Mouse (Mus musculus) 416B (cell line): ENCODE results near the gene Akap13.

ENCODE experiments used
- DNase-seq: peaks from one replicate; pipeline ENCODE4 v3.0.0; 2011; ENCODE audit warnings: low read depth

Gene Akap13

GRCm38 (mm10) chr7:75455223-75456151 lies at the start of gene Akap13:
Akap13 (plus strand) TSS chr7:75455534.
- peak; percentile 98 for DNase-seq

- no peak for DNase-seq
Measured at GRCm38 (mm10) chr7:75410641-75411040, 44.7 kb upstream of the Akap13 start.

GRCm38 (mm10) chr7:75411226-75411625 lies 44.1 kb upstream of the Akap13 start:
- DNase-seq: no peak

GRCm38 (mm10) chr7:75412011-75412510 lies 43.3 kb upstream of the Akap13 start:
- no peak for DNase-seq

GRCm38 (mm10) chr7:75412568-75412967 lies 42.8 kb upstream of the Akap13 start:
- no peak for DNase-seq

- no peak for DNase-seq
Measured at GRCm38 (mm10) chr7:75413903-75414302, 41.4 kb upstream of the Akap13 start.

GRCm38 (mm10) chr7:75414316-75414715 lies 41.0 kb upstream of the Akap13 start:
- no peak for DNase-seq

GRCm38 (mm10) chr7:75415166-75415881 lies 40.0 kb upstream of the Akap13 start:
- DNase-seq: no peak

GRCm38 (mm10) chr7:75415882-75416585 lies 39.3 kb upstream of the Akap13 start:
- peak; percentile 57 for DNase-seq

GRCm38 (mm10) chr7:75420927-75421326 lies 34.4 kb upstream of the Akap13 start:
- DNase-seq: no peak

- no peak for DNase-seq
Measured at GRCm38 (mm10) chr7:75424121-75424520, 31.2 kb upstream of the Akap13 start.

- peak; percentile 20 for DNase-seq
Measured at GRCm38 (mm10) chr7:75427322-75427721, 28.0 kb upstream of the Akap13 start.

- no peak for DNase-seq
Measured at GRCm38 (mm10) chr7:75428913-75429312, 26.4 kb upstream of the Akap13 start.

GRCm38 (mm10) chr7:75430550-75430949 lies 24.8 kb upstream of the Akap13 start:
- DNase-seq: no peak

GRCm38 (mm10) chr7:75431043-75431442 lies 24.3 kb upstream of the Akap13 start:
- DNase-seq: no peak

GRCm38 (mm10) chr7:75432046-75432445 lies 23.3 kb upstream of the Akap13 start:
- no peak for DNase-seq

- no peak for DNase-seq
Measured at GRCm38 (mm10) chr7:75436413-75437174, 18.7 kb upstream of the Akap13 start.

- DNase-seq: no peak
Measured at GRCm38 (mm10) chr7:75439570-75439969, 15.8 kb upstream of the Akap13 start.

- DNase-seq: no peak
Measured at GRCm38 (mm10) chr7:75440241-75440640, 15.1 kb upstream of the Akap13 start.

- DNase-seq: no peak
Measured at GRCm38 (mm10) chr7:75441947-75442346, 13.4 kb upstream of the Akap13 start.

- peak; percentile 49 for DNase-seq
Measured at GRCm38 (mm10) chr7:75456152-75456888, 986 bp downstream of the Akap13 start.
